Comparison of ENCODE assay signal across 8 mouse cellular contexts in the genomic region with DNA sequence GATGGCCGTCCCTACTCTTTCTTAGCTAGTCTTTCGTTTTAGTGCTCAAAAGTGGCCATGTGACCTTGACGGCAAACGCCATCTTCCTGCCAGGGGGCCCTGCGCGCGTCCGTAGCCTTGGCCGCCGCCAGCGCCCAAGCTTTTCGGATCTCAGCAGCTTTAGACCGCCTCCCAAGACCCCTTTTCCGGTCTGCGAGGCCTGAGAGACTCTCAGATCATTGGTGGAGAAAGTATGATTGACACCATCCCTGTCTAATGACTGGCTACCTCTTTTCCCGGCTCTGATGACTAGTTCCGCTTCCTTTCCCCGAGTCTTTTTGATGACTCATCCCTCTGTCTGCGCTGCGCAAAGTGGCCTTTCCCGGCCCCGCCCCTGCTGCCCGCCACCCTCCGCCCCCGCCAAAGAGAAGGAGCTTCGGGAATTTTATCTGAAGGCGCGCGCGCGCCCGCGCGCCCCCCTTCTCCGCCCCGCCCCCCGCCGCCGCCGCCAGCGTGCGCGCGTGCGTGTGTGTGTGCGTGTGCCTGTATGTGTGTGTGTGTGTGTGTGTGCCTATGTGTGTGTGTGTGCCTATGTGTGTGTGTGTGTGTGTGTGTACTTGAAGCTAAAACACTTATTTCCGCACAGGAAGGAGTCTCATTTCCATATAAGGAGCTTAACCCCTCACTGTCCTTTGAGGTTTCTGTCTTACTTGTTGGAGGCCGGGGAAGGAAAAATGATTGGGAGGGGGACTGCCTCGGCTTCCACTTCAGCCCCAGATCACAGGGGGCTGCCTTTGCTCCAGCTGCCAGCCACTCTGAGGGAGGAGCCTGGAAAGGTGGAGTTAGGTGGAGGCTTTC. TPM values are rescaled to one million over a fixed set of nuclear protein-coding genes. Genes with fewer than 3 reads are reported as not detected.
DNase-seq lines count a peak whose midpoint lies in the region; ATAC-seq lines count a peak whose summit lies in the region.

No protein-coding gene starts in this region.

- no peaks in the 10 kb centered on the region for H3K27me3 ChIP-seq in hindbrain, embryonic 11.5 days (ENCODE audit: control insufficient read depth, insufficient read depth, low read length)

- H3K4me3 ChIP-seq in hindbrain, embryonic 11.5 days (ENCODE audit: low read depth, low read length) = peak overlapping the region; percentile 27

- no peaks in the 10 kb centered on the region for H3K36me3 ChIP-seq in hindbrain, embryonic 11.5 days (ENCODE audit: control insufficient read depth, insufficient read depth, low read length)

- peak; percentile 95 for ATAC-seq in hindbrain, embryonic 11.5 days (ENCODE audit: low FRiP score)

- H3K4me2 ChIP-seq in hindbrain, embryonic 11.5 days (replicated peaks; ENCODE audit: low read depth, low read length) = peak overlapping the region; percentile 36

- no peaks in the 10 kb centered on the region for H3K4me1 ChIP-seq in hindbrain, embryonic 11.5 days (replicated peaks; ENCODE audit: control insufficient read depth, insufficient read depth, low read length)

- peak overlapping the region; percentile 85 for H3K27ac ChIP-seq in hindbrain, embryonic 11.5 days (ENCODE audit: low read depth, low read length)

- peak overlapping the region; percentile 53 for H3K9ac ChIP-seq in hindbrain, embryonic 11.5 days (ENCODE audit: low read depth, low read length)

- WGBS in hindbrain, embryonic 11.5 days = 17% methylated on average over 31 of the region's 49 CpGs

- DNase-seq in Muller cell, postnatal 12 days (ENCODE audit: inconsistent ontology term) = peak; percentile 95
- peak; percentile 96 for DNase-seq in cerebellum, adult 9-11 months
- DNase-seq in frontal cortex, adult 2 months (ENCODE audit: extremely low spot score in 1 of 2, low spot score in 1 of 2) = peak; percentile 90
- peak; percentile 81 for DNase-seq in hindbrain, embryonic 11.5 days (ENCODE audit: low spot score)
- peak; percentile 73 to 80 for DNase-seq in layer of hippocampus, postnatal 10 days (ENCODE audit: low spot score in 2 of 2)
- peak; percentile 92 for DNase-seq in lung, postnatal 10 days
- peak; percentile 81 for DNase-seq in ovary, postnatal 36 days (ENCODE audit: low spot score)
- peak; percentile 80 for DNase-seq in thymus, postnatal 25 days

- no peaks in the 10 kb centered on the region for H3K9me3 ChIP-seq in hindbrain, embryonic 11.5 days (ENCODE audit: control insufficient read depth, low read length)

RNA-seq across cellular contexts. Expression of gene Nlgn3, which starts 33.6 kb away (rescaled TPM):
- polyA plus RNA-seq in frontal cortex, adult 2 months (2012; rRNA removed) = 51.7 and 58.2 TPM in 2 replicates
- polyA plus RNA-seq in hindbrain, embryonic 11.5 days (2014; fragmentation: Nextera tagmentation; extraction: Ambion mirVana) = 24.5 and 29.1 TPM in 2 replicates
- total RNA-seq in layer of hippocampus, postnatal 10 days (2021) = 100 to 1,000 TPM; 210 to 217 TPM

RNA-seq across cellular contexts. Expression of gene Gjb1, which starts 43.6 kb away (rescaled TPM):
- polyA plus RNA-seq in frontal cortex, adult 2 months (2012; rRNA removed) = 15.3 and 17.3 TPM in 2 replicates
- 0.29 and 0.62 TPM in 2 replicates for polyA plus RNA-seq in hindbrain, embryonic 11.5 days (2014; fragmentation: Nextera tagmentation; extraction: Ambion mirVana)
- under 1 TPM; 0.78 to 0.96 TPM for total RNA-seq in layer of hippocampus, postnatal 10 days (2021)

RNA-seq across cellular contexts. Expression of gene Med12, which starts 58.8 kb away (rescaled TPM):
- 38.8 and 48.1 TPM in 2 replicates for polyA plus RNA-seq in frontal cortex, adult 2 months (2012; rRNA removed)
- polyA plus RNA-seq in hindbrain, embryonic 11.5 days (2014; fragmentation: Nextera tagmentation; extraction: Ambion mirVana) = 39.0 and 44.3 TPM in 2 replicates
- total RNA-seq in layer of hippocampus, postnatal 10 days (2021) = 10 to 100 TPM; 34.0 to 34.5 TPM

Comparison
In these comparisons a context has a peak if more than half of its experiments do, and no peak if none do; other contexts are left out.
1. Peak in every context shown above with its lines: DNase-seq, ATAC-seq, H3K4me3 ChIP-seq and H3K27ac ChIP-seq.
2. RNA of gene Gjb1, which starts 43.6 kb away (polyA plus RNA-seq): 15.3 to 17.3 TPM in frontal cortex, adult 2 months; 0.29 to 0.62 TPM in hindbrain, embryonic 11.5 days; every median in the first group is over 10 times any median in the second.